Mouse (Mus musculus): Measurements from ENCODE around the gene Map3k7cl. TPM values are rescaled to one million over a fixed set of nuclear protein-coding genes. Genes with fewer than 3 reads are reported as not detected.

The Map3k7cl gene
- total RNA-seq, 1 experiment = not detected

- Histone ChIP-seq H3K9me3 (ENCODE audit: control insufficient read depth, insufficient read depth, low read depth, low read length) (no peaks in the 10 kb centered on the region), H3K36me3 (ENCODE audit: control insufficient read depth, insufficient read depth, low read length, poor library complexity, severe bottlenecking) (no peaks in the 10 kb centered on the region), H3K4me1 (ENCODE audit: control insufficient read depth in 2 of 2, insufficient read depth in 2 of 2, low read length in 2 of 2, poor library complexity in 1 of 2) (no peaks in the 10 kb centered on the region), H3K4me3 (ENCODE audit: insufficient read depth in 1 of 2, low read depth in 1 of 2, low read length in 2 of 2, poor library complexity in 1 of 2, severe bottlenecking in 1 of 2) (peak overlapping the region in 1 of 2 experiments; percentile 35; a peak in 2 of 4 replicates), H3K9ac (ENCODE audit: insufficient read depth, low read depth, low read length, poor library complexity, severe bottlenecking) (no peak overlapping the region), H3K27ac (ENCODE audit: insufficient read depth, low read depth, low read length, poor library complexity, severe bottlenecking) (no peak overlapping the region)
- TF ChIP-seq ZC3H11A (IDR thresholded peaks at IDR 0.05; ENCODE audit: borderline replicate concordance, low read depth, low read length) (no peak), MAFK (IDR thresholded peaks at IDR 0.05; ENCODE audit: insufficient read depth, low read depth, low read length) (peak; percentile 30; the same call in 1 of the 2 replicates)
- in situ Hi-C loops (cut with MboI; ENCODE audit: low sequenced_read_pairs in 2 of 2, unreplicated experiment in 2 of 2) = no loop called here
- no peak for DNase-seq (ENCODE audit: low read depth, low spot score)
Observed at GRCm38 (mm10) chr16:87610556-87611295, 57.6 kb downstream of the Map3k7cl start.

- Histone ChIP-seq H3K9me3 (ENCODE audit: control insufficient read depth, insufficient read depth, low read depth, low read length) (no peaks in the 10 kb centered on the region), H3K27ac (ENCODE audit: insufficient read depth, low read depth, low read length, poor library complexity, severe bottlenecking) (no peak overlapping the region), H3K9ac (ENCODE audit: insufficient read depth, low read depth, low read length, poor library complexity, severe bottlenecking) (no peak overlapping the region), H3K4me1 (ENCODE audit: control insufficient read depth in 2 of 2, insufficient read depth in 2 of 2, low read length in 2 of 2, poor library complexity in 1 of 2) (no peaks in the 10 kb centered on the region), H3K36me3 (ENCODE audit: control insufficient read depth, insufficient read depth, low read length, poor library complexity, severe bottlenecking) (no peaks in the 10 kb centered on the region), H3K4me3 (ENCODE audit: insufficient read depth in 1 of 2, low read depth in 1 of 2, low read length in 2 of 2, poor library complexity in 1 of 2, severe bottlenecking in 1 of 2) (peak overlapping the region in 1 of 2 experiments; percentile 35; a peak in 1 of 4 replicates)
- in situ Hi-C loops (cut with MboI; ENCODE audit: low sequenced_read_pairs in 2 of 2, unreplicated experiment in 2 of 2) = no loop called here
- DNase-seq (ENCODE audit: low read depth, low spot score) = no peak
- TF ChIP-seq ZC3H11A (IDR thresholded peaks at IDR 0.05; ENCODE audit: borderline replicate concordance, low read depth, low read length) (no peak), ZNF384 (IDR thresholded peaks at IDR 0.05; ENCODE audit: low read depth, low read length) (no peak), HCFC1 (IDR thresholded peaks at IDR 0.05; ENCODE audit: borderline replicate concordance, insufficient read depth, low read length) (no peak), MAFK (IDR thresholded peaks at IDR 0.05; ENCODE audit: insufficient read depth, low read depth, low read length) (no peak), CHD2 (IDR thresholded peaks at IDR 0.05; ENCODE audit: low read depth, low read length) (no peak)
Observed at GRCm38 (mm10) chr16:87611420-87611819, 58.3 kb downstream of the Map3k7cl start.

- Histone ChIP-seq H3K27ac (ENCODE audit: insufficient read depth, low read depth, low read length, poor library complexity, severe bottlenecking) (no peak overlapping the region), H3K9ac (ENCODE audit: insufficient read depth, low read depth, low read length, poor library complexity, severe bottlenecking) (no peak overlapping the region), H3K36me3 (ENCODE audit: control insufficient read depth, insufficient read depth, low read length, poor library complexity, severe bottlenecking) (no peaks in the 10 kb centered on the region), H3K4me1 (ENCODE audit: control insufficient read depth in 2 of 2, insufficient read depth in 2 of 2, low read length in 2 of 2, poor library complexity in 1 of 2) (no peaks in the 10 kb centered on the region), H3K4me3 (ENCODE audit: insufficient read depth in 1 of 2, low read depth in 1 of 2, low read length in 2 of 2, poor library complexity in 1 of 2, severe bottlenecking in 1 of 2) (no peak overlapping the region), H3K9me3 (ENCODE audit: control insufficient read depth, insufficient read depth, low read depth, low read length) (no peaks in the 10 kb centered on the region)
- TF ChIP-seq ZNF384 (IDR thresholded peaks at IDR 0.05; ENCODE audit: low read depth, low read length) (no peak), MAFK (IDR thresholded peaks at IDR 0.05; ENCODE audit: insufficient read depth, low read depth, low read length) (no peak), CHD2 (IDR thresholded peaks at IDR 0.05; ENCODE audit: low read depth, low read length) (no peak), HCFC1 (IDR thresholded peaks at IDR 0.05; ENCODE audit: borderline replicate concordance, insufficient read depth, low read length) (no peak), ZC3H11A (IDR thresholded peaks at IDR 0.05; ENCODE audit: borderline replicate concordance, low read depth, low read length) (no peak)
- in situ Hi-C loops (cut with MboI; ENCODE audit: low sequenced_read_pairs in 2 of 2, unreplicated experiment in 2 of 2) = no loop called here
- DNase-seq (ENCODE audit: low read depth, low spot score) = no peak
Observed at GRCm38 (mm10) chr16:87612218-87612838, 59.2 kb downstream of the Map3k7cl start.

GRCm38 (mm10) chr16:87617377-87617776 lies 64.2 kb downstream of the Map3k7cl start:
- Histone ChIP-seq H3K36me3 (ENCODE audit: control insufficient read depth, insufficient read depth, low read length, poor library complexity, severe bottlenecking) (no peaks in the 10 kb centered on the region), H3K9me3 (ENCODE audit: control insufficient read depth, insufficient read depth, low read depth, low read length) (no peaks in the 10 kb centered on the region), H3K9ac (ENCODE audit: insufficient read depth, low read depth, low read length, poor library complexity, severe bottlenecking) (no peak overlapping the region), H3K27ac (ENCODE audit: insufficient read depth, low read depth, low read length, poor library complexity, severe bottlenecking) (no peak overlapping the region), H3K4me3 (ENCODE audit: insufficient read depth in 1 of 2, low read depth in 1 of 2, low read length in 2 of 2, poor library complexity in 1 of 2, severe bottlenecking in 1 of 2) (peak overlapping the region; percentile 19 to 32; a peak in 2 of 4 replicates), H3K4me1 (ENCODE audit: control insufficient read depth in 2 of 2, insufficient read depth in 2 of 2, low read length in 2 of 2, poor library complexity in 1 of 2) (no peaks in the 10 kb centered on the region)
- no peak for TF ChIP-seq HCFC1 (IDR thresholded peaks at IDR 0.05; ENCODE audit: borderline replicate concordance, insufficient read depth, low read length)
- no peak for TF ChIP-seq ZC3H11A (IDR thresholded peaks at IDR 0.05; ENCODE audit: borderline replicate concordance, low read depth, low read length)
- no peak for TF ChIP-seq MAFK (IDR thresholded peaks at IDR 0.05; ENCODE audit: insufficient read depth, low read depth, low read length)
- TF ChIP-seq ZNF384 (IDR thresholded peaks at IDR 0.05; ENCODE audit: low read depth, low read length) = no peak
- no peak for TF ChIP-seq CHD2 (IDR thresholded peaks at IDR 0.05; ENCODE audit: low read depth, low read length)
- no peak for DNase-seq (ENCODE audit: low read depth, low spot score)
- in situ Hi-C loops (cut with MboI; ENCODE audit: low sequenced_read_pairs in 2 of 2, unreplicated experiment in 2 of 2) = no loop called here

Measured in ES-E14 (cell line).